Comparison of ENCODE assay signal across 13 mouse cellular contexts in genomic region chr13:63304124-63304792, GRCm38 (mm10).
DNase-seq lines count a peak whose midpoint lies in the region; ATAC-seq and TF ChIP-seq lines count a peak whose summit lies in the region.
"Had no signal": no experiment of that assay in that cellular context is flagged by ENCODE, and none has a peak within 500 bp of the region (broad histone marks: within the 10 kb centered on the region; RNA-seq: fewer than 3 reads in every experiment).

No protein-coding gene starts in this region.

- no peaks in the 10 kb centered on the region; the same call in 1 of the 2 replicates for H3K4me1 ChIP-seq in intestine, embryonic 14.5 days (replicated peaks; ENCODE audit: control insufficient read depth, insufficient read depth, low read length)
- H3K4me1 ChIP-seq in intestine, postnatal 0 days (replicated peaks; ENCODE audit: control insufficient read depth, insufficient read depth, low read length): peaks cover 8% of the 10 kb centered on the region; the same call in 1 of the 2 replicates
- H3K4me1 ChIP-seq in limb, embryonic 10.5 days: peaks cover 55% of the 10 kb centered on the region
- H3K4me1 ChIP-seq in midbrain, embryonic 13.5 days (replicated peaks): peaks cover 11% of the 10 kb centered on the region

- peak overlapping the region; percentile 29; the same call in 1 of the 2 replicates for H3K27ac ChIP-seq in intestine, embryonic 14.5 days (ENCODE audit: low read depth)
- no peak overlapping the region for H3K27ac ChIP-seq in intestine, postnatal 0 days (ENCODE audit: low read depth, low read length)
- H3K27ac ChIP-seq in limb, embryonic 10.5 days: peak overlapping the region; percentile 12; the same call in 1 of the 2 replicates
- no peak overlapping the region for H3K27ac ChIP-seq in midbrain, embryonic 13.5 days
- H3K27ac ChIP-seq: hindbrain, embryonic 15.5 days; liver, embryonic 13.5 days had no signal

- H3K4me2 ChIP-seq in intestine, embryonic 14.5 days (ENCODE audit: low read length): no peak overlapping the region
- H3K4me2 ChIP-seq in intestine, postnatal 0 days (replicated peaks; ENCODE audit: low read depth): no peak overlapping the region
- H3K4me2 ChIP-seq in midbrain, embryonic 13.5 days (replicated peaks): no peak overlapping the region
- H3K4me2 ChIP-seq: hindbrain, embryonic 15.5 days; liver, embryonic 13.5 days; midbrain, embryonic 11.5 days had no signal

- ATAC-seq in intestine, embryonic 14.5 days (replicated peaks; ENCODE audit: low FRiP score, low TSS enrichment, low read depth): no peak
- ATAC-seq in intestine, postnatal 0 days: no peak
- no peak for ATAC-seq in midbrain, embryonic 13.5 days

- no peak overlapping the region for H3K9ac ChIP-seq in intestine, embryonic 14.5 days (ENCODE audit: low read length)
- H3K9ac ChIP-seq in intestine, postnatal 0 days (ENCODE audit: low read depth, low read length): no peak overlapping the region
- H3K9ac ChIP-seq in midbrain, embryonic 13.5 days (replicated peaks): no peak overlapping the region
- H3K9ac ChIP-seq: hindbrain, embryonic 15.5 days; liver, embryonic 13.5 days had no signal

- H3K9me3 ChIP-seq in intestine, embryonic 14.5 days (ENCODE audit: control insufficient read depth, low read length): no peaks in the 10 kb centered on the region
- no peaks in the 10 kb centered on the region for H3K9me3 ChIP-seq in intestine, postnatal 0 days (ENCODE audit: control insufficient read depth)
- no peaks in the 10 kb centered on the region for H3K9me3 ChIP-seq in limb, embryonic 10.5 days (replicated peaks)
- H3K9me3 ChIP-seq in midbrain, embryonic 13.5 days: no peaks in the 10 kb centered on the region
- H3K9me3 ChIP-seq: G1E; hindbrain, embryonic 15.5 days; liver, embryonic 13.5 days had no signal

- H3K27me3 ChIP-seq in intestine, embryonic 14.5 days (replicated peaks; ENCODE audit: control insufficient read depth, insufficient read depth, low read length): no peaks in the 10 kb centered on the region
- no peaks in the 10 kb centered on the region for H3K27me3 ChIP-seq in intestine, postnatal 0 days (replicated peaks; ENCODE audit: control insufficient read depth, insufficient read depth, low read length)
- no peaks in the 10 kb centered on the region for H3K27me3 ChIP-seq in limb, embryonic 10.5 days (ENCODE audit: low read depth, poor library complexity, severe bottlenecking)
- H3K27me3 ChIP-seq in midbrain, embryonic 13.5 days: no peaks in the 10 kb centered on the region
- H3K27me3 ChIP-seq: hindbrain, embryonic 15.5 days; liver, embryonic 13.5 days had no signal

- TF ChIP-seq CTCF in intestine, postnatal 0 days (IDR thresholded peaks at IDR 0.05; ENCODE audit: low read depth): no peak

- peaks cover 58% of the 10 kb centered on the region for H3K36me3 ChIP-seq in intestine, embryonic 14.5 days (ENCODE audit: control insufficient read depth, insufficient read depth, low read length)
- peaks cover 55% of the 10 kb centered on the region for H3K36me3 ChIP-seq in intestine, postnatal 0 days (ENCODE audit: control insufficient read depth, insufficient read depth)
- H3K36me3 ChIP-seq in limb, embryonic 10.5 days: peaks cover 55% of the 10 kb centered on the region
- peaks cover 53% of the 10 kb centered on the region for H3K36me3 ChIP-seq in midbrain, embryonic 13.5 days

- 67% methylated on average over 6 of the region's 6 CpGs for WGBS in intestine, embryonic 14.5 days
- WGBS in intestine, postnatal 0 days: 35% methylated on average over 6 of the region's 6 CpGs
- 66% methylated on average over 6 of the region's 6 CpGs for WGBS in limb, embryonic 10.5 days
- WGBS in midbrain, embryonic 13.5 days: 84% methylated on average over 6 of the region's 6 CpGs

- DNase-seq in intestine, embryonic 14.5 days (ENCODE audit: low spot score): no peak
- DNase-seq in NIH3T3 (ENCODE audit: low read depth): peak; percentile 53
- peak; percentile 62 for DNase-seq in fibroblast of lung, adult 2 months (ENCODE audit: low read depth)
- no peak for DNase-seq in limb, embryonic 10.5 days (ENCODE audit: low spot score)
- DNase-seq in embryo, embryonic 10.5 days (ENCODE audit: low spot score): no peak
- DNase-seq in thymus, postnatal 25 days: no peak
- DNase-seq: adrenal gland, postnatal 36 days; liver, embryonic 13.5 days had no signal

- no peak overlapping the region for H3K4me3 ChIP-seq in intestine, embryonic 14.5 days (ENCODE audit: low read depth, low read length)
- no peak overlapping the region for H3K4me3 ChIP-seq in intestine, postnatal 0 days (ENCODE audit: low read depth, low read length)
- H3K4me3 ChIP-seq in limb, embryonic 10.5 days: no peak overlapping the region
- no peak overlapping the region for H3K4me3 ChIP-seq in midbrain, embryonic 13.5 days (replicated peaks)
- H3K4me3 ChIP-seq: hindbrain, embryonic 15.5 days; liver, embryonic 13.5 days had no signal

Comparison
In these comparisons a context has a peak if more than half of its experiments do, and no peak if none do; other contexts are left out.
1. H3K27ac ChIP-seq: peak in intestine, embryonic 14.5 days (single experiment) and limb, embryonic 10.5 days (single experiment); none in intestine, postnatal 0 days (single experiment) and midbrain, embryonic 13.5 days (single experiment).
2. DNase-seq: peak in NIH3T3 (single experiment) and fibroblast of lung, adult 2 months (single experiment); none in intestine, embryonic 14.5 days (single experiment), limb, embryonic 10.5 days (single experiment), embryo, embryonic 10.5 days (single experiment) and thymus, postnatal 25 days (single experiment).